Mouse (Mus musculus) cerebellum, adult (tissue): ENCODE data around the gene Nudt16.
"Not testable (repeated sequence)": the region's sequence is repeated elsewhere in the genome, so short reads cannot be mapped to it uniquely, and the experiment has no call there.

Experiments used
- ATAC-seq: cut with Nextera tagmentation; 2 replicates; pipeline ENCODE4 v1.9.2; 2017; ENCODE audit warnings: mild to moderate bottlenecking, moderate library complexity, mixed read lengths; ENCODE audit not compliant: insufficient number of reproducible peaks, low FRiP score, low TSS enrichment

Gene Nudt16

GRCm38 (mm10) chr9:105131253-105132001 is at the start of gene Nudt16:
TSS of gene Nudt16 (minus strand) at chr9:105131824.
- peak; percentile 98 for ATAC-seq

- no peak for ATAC-seq
Measured at GRCm38 (mm10) chr9:105144992-105145391, 13.4 kb upstream of the Nudt16 start, which contains the start of gene 1700080E11Rik. TSS of gene 1700080E11Rik (minus strand) at chr9:105145092.

DNA sequence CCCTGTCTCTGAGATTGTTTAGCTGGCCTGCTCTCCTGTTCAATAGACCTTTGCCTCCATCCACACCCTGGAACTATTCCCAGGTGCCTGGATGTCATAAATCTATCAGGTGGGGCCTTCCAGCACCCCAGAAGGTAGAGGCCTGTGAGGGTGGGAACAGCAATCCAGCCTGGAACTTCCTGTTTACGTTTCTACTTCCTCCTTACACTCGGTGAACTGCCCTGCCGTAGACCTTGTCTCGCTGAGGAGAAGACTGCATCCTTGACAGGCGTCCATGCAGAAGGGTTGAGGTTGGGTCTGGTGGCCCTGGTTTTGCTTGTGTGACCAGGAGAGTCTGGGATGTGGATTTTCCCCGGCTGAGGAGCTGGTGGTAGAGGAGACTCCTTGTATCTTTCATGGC is 7.6 kb upstream of the Nudt16 start:
- no peak for ATAC-seq

DNA sequence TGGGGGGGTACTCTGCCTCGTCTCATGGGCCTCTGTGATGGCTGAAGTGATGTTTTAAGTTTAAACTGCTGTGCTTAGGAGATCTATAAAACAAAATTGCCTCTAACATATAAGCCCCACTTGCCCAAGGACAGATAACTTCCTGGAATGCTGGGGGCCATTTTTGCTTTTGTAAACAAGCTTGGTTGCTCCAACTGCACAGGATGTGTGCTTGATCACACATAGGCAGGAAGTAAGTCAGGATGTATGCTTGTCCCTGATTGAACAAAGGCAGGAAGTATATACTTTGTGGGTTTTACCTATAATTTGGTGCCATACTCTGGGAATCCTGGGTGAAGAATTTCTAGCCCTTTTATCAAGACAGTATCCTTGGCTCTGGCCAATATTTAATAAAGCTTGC is 4.8 kb upstream of the Nudt16 start:
- no peak for ATAC-seq

DNA sequence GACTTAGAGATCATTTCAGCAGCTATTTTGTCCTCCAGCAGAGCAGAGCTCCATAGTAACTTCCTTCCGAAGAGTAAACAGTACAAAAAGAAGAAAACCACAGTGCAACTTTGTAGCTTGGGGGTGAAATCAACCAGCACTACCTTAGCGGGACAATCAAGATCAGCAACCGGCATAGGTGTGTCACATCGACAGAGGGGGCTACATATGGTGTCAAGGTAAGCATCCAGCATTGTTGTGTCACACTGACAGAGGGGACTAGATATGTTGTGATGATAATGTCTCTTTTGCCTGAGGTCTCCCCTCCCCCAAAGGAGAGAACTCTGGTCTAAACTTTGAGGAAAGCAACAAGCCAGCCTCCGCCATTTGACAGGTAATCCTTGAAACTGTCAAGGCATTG is 2.9 kb upstream of the Nudt16 start:
- ATAC-seq, result no peak

DNA sequence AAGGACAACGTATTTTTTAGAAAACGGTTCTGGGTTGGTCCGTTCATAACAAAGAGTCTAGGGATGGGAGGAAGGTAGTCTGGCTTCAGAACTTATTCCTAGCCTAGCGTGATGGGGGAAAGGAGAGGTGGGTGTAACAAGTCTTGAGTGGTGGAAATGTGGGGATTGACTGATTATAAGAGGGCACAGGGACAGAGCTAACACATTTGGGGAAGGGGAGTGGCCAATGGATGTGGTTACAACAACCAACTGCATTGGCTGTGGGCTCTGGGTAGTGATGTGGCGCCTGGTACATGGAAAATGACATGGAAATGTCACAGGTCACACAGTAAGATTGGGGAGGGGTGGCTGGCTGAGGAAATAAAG is 361 bp upstream of the Nudt16 start:
- peak; percentile 33 for ATAC-seq

DNA sequence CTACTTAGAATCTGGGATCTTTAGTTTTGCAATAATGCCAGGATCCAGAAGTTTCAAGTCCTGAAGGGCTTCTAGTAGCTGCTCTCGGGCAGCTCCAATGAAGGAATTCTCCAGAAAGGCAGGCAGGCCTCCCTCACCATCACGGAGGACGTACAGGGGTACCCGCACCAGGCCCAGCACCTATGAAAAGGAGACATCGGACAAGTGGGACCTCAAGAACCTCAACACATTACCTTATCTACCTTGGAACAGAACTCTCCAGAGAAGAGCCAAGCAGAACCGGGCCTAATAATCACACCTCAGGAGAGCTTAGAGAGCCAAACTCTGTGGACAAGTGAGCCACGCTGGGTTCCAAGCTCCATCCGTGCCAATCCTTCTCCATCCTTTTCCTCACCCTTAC is 1.3 kb downstream of the Nudt16 start:
- no peak for ATAC-seq

DNA sequence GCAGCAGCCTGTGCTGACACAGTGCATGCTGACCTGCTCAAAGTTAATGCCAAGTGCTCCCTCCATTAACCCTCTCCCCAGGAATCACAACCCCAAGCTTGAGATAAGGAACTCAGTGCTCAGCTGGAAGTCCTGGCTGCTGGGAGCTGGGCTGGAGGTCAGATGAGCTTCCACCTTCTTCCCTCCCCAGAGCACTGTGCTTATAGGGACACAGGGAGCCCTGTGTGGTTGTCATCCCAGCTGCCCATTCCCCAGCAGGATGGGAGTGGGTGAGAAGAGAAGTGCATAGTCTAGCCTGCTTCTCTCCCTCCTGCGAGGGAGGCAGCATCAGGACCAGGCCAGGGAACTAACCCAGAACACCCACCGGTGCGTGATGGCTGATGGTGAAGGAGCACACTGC is 6.4 kb downstream of the Nudt16 start:
- not testable (repeated sequence) for ATAC-seq

- no peak for ATAC-seq
Measured at GRCm38 (mm10) chr9:105103893-105104292, 27.7 kb downstream of the Nudt16 start.

DNA sequence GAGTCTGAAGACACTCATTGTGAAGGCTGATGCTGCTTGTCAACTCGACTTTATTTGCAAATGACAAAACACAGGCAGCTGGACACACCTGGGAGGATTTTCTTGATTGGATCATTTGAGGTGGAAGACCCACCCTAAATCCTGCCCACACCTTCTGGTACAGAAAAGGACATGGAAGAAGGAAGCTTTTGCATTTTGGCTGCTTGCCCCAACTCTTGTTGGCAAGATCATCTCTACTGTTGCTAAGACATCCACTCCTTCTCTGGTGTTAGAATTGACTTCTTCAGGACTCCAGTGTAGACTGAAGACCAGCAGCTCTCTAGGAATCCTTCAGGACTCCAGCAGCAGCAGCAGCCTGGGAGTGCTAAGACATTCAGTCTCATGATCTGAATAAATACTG is 29.7 kb downstream of the Nudt16 start:
- ATAC-seq, result no peak

DNA sequence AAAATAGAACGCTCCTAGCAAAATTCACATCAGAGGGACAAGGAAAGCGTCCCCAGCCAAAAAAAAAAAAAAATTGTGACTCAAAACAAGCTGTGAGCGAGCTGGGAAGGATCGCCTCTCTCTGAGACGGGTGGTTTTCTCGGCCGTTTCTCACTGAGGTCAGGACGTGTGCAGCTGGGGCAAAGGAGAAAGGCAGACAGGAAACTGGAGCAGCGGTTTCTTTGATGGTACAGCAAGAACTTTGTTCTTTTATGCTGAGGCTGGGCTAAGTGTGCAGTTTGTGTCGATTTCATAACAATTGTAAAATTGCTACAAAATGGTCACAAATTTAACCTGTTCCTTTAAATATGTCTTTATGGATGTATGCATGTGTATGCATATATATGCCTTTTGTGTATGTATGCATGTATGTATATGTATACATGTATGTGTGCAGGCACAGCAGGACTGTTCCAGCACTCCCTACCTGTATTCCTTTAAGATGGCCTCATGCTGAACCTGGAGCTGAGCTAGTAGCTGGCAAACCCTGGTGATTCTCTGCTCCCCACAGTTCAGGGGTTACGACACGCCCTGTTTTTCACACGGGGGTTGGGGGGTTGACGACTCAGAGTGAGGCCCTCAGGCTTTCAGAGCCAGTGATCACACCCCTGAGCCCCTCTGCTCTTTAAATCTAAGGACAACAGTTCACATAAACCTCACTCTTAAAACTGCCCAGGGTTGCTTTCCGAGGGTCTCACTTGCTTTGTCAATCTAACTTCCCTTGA is 30.6 kb downstream of the Nudt16 start:
- ATAC-seq, result no peak

DNA sequence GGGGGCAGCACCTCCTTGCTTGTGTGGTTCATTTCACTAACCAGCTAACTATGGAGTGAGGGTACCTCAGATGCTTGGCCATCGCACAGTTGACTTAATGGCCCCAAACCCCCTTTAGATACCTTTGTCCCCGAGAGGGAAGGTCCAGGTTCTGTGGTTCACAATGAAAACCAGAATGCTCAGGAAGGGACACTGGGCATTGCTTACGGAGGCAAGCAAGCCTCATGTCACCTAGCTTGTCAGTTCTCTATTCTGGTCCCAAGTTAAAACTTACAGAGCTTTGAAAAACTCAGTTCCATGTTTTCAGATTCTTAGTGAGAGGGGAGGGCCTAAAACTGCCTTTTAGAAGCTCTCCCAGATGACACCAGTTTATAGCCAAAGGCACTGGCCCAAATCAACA is 51.4 kb downstream of the Nudt16 start:
- ATAC-seq, result no peak
